Mouse (Mus musculus) thymus, adult 2 months (tissue): ENCODE data around the gene Lman1l. TPM values are rescaled to one million over a fixed set of nuclear protein-coding genes. Genes with fewer than 3 reads are reported as not detected.

ENCODE experiments used
- DNase-seq: peaks from one replicate; pipeline ENCODE4 v3.0.0; 2021
- H3K27ac ChIP-seq: fragments of 200-500 bp; 2 replicates; pipeline ENCODE4 v1.5.1; 2012; ENCODE audit warnings: low read length, control low read depth; ENCODE audit not compliant: control insufficient read depth, insufficient read depth
- H3K27me3 ChIP-seq: fragments of 200-500 bp; 2 replicates; pipeline ENCODE4 v1.6.1; 2012; ENCODE audit warnings: mild to moderate bottlenecking, low read length, moderate library complexity, mixed read lengths; ENCODE audit not compliant: control insufficient read depth, insufficient read depth
- H3K36me3 ChIP-seq: fragments of 200-500 bp; 2 replicates; pipeline ENCODE4 v1.6.1; 2012; ENCODE audit warnings: mild to moderate bottlenecking, low read length, moderate library complexity; ENCODE audit not compliant: control insufficient read depth, insufficient read depth
- H3K4me1 ChIP-seq: fragments of 200-500 bp; replicated peaks from 2 replicates; pipeline ENCODE4 v1.6.1; 2012; ENCODE audit warnings: low read length; ENCODE audit not compliant: control insufficient read depth, insufficient read depth
- H3K4me3 ChIP-seq: fragments of 200-500 bp; 2 replicates; pipeline ENCODE4 v1.5.1; 2012; ENCODE audit warnings: mild to moderate bottlenecking, low read length, control low read depth, moderate library complexity; ENCODE audit not compliant: control insufficient read depth, insufficient read depth
- CTCF ChIP-seq: fragments of 200-500 bp; IDR thresholded peaks from 2 replicates; pipeline ENCODE4 v1.5.1; 2012; ENCODE audit warnings: mild to moderate bottlenecking, control low read depth, low read length, moderate library complexity, borderline replicate concordance; ENCODE audit not compliant: control insufficient read depth, poor library complexity, insufficient read depth; ENCODE audit errors: extremely low read depth
- POLR2A ChIP-seq: fragments of 200-500 bp; IDR thresholded peaks from 2 replicates; pipeline ENCODE4 v1.6.1; 2012; ENCODE audit warnings: mild to moderate bottlenecking, low read length, control low read depth, moderate library complexity; ENCODE audit not compliant: control insufficient read depth, poor library complexity, insufficient read depth; ENCODE audit errors: extremely low read depth
- WGBS: fragments of 180-500 bp; shearing (Covaris S2); methylation state at CpG from one replicate; pipeline ENCODE4 v1.1.7; 2018; 5-methylcytosine and 5-hydroxymethylcytosine counted together
- polyA plus RNA-seq: library from polyadenylated mRNA; depleted of rRNA; stranded (reverse); fragments of >200 nt; gene quantifications from 2 replicates; pipeline ENCODE4 v1.2.3, GENCODE M21; 2012

The Lman1l gene
- polyA plus RNA-seq, 1 experiment = 0.20 TPM

DNA sequence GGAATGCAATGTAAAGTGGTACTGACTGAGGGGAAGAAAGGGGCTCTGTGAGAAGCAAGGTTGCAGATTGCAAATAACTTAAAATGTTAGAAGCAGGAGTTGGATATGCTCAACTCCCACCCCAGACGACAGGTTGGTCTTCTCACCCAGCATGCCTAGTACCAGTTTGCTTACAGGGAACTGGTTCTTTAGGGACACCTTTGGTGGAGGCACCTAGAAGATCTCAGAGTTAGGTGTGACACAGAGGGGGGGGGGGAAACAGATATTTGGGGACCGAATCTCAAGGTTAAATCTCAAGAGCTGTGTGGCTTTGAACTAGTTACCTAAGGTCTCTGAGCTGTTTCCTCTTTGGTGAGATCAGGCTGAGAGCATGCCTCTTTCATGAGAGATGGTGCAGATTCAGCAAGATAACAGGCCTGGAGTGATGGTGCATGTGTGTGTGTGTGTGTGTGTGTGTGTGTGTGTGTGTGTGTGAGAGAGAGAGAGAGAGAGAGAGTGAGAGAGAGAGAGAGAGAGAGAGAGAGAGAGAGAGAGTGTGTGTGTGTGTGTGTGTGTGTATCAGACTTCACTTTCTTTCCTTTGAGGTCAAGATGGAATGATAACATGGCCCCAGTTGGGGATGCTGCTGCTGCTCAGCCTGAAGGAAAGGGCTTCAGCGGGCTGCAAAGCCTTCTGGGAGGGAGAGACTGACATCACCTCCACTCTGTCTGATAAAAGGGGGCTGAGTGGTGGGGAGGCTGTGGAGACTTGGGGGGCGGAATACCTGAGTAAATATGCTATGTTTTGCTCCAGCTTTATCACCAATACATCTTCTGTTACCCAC is 26.9 kb upstream of the Lman1l start:
- H3K27ac ChIP-seq = peak overlapping the region; percentile 84
- TF ChIP-seq CTCF = no peak
- no peak for TF ChIP-seq POLR2A
- WGBS = 4% methylated on average over 4 of the region's 4 CpGs
- peak; percentile 63 for DNase-seq
- H3K4me1 ChIP-seq = peaks cover 65% of the 10 kb centered on the region
- no peaks in the 10 kb centered on the region for H3K27me3 ChIP-seq
- no peak overlapping the region for H3K4me3 ChIP-seq
- no peaks in the 10 kb centered on the region for H3K36me3 ChIP-seq

DNA sequence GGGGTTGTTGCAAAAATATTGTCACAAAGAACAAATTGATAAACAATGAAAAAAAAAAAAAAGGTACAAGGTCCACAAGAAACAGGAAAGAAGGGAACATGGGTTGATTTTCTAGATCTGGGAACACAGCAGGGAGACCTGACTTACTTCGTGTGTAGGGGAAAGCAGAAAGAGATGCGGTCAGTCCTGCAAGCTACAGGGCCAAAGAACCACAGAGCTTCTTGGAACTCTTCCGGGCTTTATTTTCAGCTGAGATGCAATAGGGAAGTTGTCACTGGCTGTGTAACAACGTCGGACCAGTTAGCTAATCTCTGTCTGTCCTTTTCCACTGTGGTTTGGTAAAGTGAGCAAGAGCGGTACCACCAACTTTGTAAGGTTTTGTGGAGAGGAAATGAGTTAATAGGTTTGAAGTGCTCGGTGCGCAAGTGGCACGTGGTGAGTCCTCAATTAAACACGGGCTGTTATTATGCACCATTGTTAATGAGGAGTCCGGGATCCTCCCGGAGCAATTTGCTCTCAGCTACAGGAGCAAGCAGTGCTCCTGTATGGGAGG is 26.1 kb upstream of the Lman1l start:
- Histone ChIP-seq H3K27ac (peak overlapping the region; percentile 84), H3K36me3 (no peaks in the 10 kb centered on the region; the same call in 1 of the 2 replicates), H3K27me3 (no peaks in the 10 kb centered on the region), H3K4me3 (no peak overlapping the region), H3K4me1 (peaks cover 65% of the 10 kb centered on the region)
- TF ChIP-seq CTCF (no peak), POLR2A (no peak)
- WGBS = 7% methylated on average over 12 of the region's 12 CpGs
- DNase-seq = peak; percentile 28

DNA sequence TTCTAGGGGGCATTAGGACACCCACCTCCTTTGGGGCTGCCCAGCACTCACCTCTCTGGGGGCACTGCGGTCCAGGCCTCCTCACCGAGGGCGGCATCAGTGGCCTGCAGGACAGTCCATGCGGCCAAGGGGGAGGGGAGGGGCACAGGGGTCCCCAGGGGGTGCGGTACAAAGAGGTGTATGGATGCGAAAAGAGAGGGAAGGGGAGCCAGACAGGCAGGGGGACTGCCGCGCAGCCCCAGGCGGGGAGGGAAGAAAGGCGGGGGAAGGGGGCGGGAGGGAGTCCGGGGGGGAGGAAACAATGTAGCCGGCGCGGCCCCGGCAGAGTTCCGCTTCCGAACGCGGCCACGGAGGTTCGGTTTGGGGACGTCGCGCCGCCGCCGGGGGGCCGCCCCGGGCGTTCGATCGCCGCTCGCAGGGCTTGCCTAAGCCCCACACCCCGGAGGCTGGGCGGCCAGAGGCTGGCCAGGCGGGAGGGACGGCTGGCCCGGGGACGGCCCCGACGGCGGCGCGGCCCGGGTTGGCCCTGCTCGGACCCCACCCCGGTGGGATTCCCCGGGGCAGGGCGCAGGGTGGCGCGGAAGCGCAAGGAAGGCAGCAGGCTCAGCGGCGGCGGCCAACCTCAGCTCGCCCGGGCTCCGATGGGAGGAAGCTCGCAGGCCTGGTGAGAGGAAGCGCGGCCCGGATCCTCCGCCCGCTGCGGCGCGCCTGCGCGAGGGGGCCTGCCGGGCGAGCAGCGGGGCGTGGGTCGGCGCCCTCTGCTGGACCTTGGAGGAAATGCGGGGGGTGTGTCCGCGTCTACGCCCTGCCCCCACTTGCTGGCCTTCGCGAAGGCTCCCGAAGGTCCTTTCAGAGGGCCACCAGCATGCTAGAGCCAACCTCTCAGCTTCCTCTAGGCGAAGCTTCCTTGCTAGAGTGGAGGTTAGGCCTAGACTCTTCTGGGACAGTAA is 24.6 kb upstream of the Lman1l start:
- TF ChIP-seq POLR2A (peak; percentile 90), CTCF (peak; percentile 98)
- no peaks in the 10 kb centered on the region for H3K27me3 ChIP-seq
- H3K4me3 ChIP-seq = peak overlapping the region; percentile 75
- 1% methylated on average over 83 of the region's 85 CpGs for WGBS
- no peaks in the 10 kb centered on the region; the same call in 1 of the 2 replicates for H3K36me3 ChIP-seq
- peak; percentile 92 for DNase-seq
- peaks cover 64% of the 10 kb centered on the region for H3K4me1 ChIP-seq
- H3K27ac ChIP-seq = peak overlapping the region; percentile 87

DNA sequence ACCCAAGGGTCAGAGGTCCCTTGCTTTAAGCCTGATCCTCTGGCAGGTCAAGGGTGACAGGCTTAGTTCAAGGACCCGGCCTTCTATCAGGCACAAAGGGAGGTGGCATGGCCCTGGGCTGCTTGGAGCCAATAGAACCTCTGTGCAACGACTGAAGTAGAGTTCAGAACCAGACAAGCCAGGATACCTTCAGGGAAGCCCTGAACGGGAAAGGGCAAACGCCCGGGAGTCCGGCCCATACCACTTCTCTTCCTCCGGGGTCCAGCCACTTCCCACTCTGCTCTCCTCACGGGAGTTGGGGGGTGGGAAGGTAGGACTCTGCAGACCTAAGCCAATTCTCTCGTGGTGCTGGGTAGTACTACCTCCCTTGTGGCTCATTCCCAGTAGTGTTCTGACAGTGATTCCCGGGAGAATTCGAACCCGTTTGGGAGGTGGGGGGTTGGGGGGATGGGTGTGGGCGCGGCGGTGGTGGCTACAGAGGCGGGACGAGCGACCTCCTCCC is 23.9 kb upstream of the Lman1l start:
- DNase-seq = no peak
- Histone ChIP-seq H3K4me1 (peaks cover 68% of the 10 kb centered on the region), H3K27ac (peak overlapping the region; percentile 87), H3K27me3 (no peaks in the 10 kb centered on the region), H3K4me3 (peak overlapping the region; percentile 75), H3K36me3 (no peaks in the 10 kb centered on the region; the same call in 1 of the 2 replicates)
- WGBS = 0% methylated on average over 18 of the region's 18 CpGs
- TF ChIP-seq CTCF (no peak), POLR2A (no peak)

DNA sequence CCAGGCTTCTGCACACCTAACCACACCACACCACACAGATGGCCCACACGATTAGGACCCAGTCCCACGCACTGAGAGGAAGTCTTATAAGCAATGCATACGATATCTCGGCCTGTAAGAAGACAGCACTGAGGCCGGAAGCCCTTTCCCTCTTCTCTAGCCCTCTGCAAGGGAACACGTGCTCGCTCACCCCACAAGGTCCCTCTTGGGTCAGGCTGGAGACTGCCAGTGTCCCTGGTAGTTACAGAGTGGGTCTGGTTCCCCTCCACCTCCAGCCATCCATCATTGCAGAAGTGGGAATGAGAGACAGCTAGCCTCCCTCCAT is 23.2 kb upstream of the Lman1l start:
- H3K27me3 ChIP-seq = no peaks in the 10 kb centered on the region
- peaks cover 73% of the 10 kb centered on the region for H3K4me1 ChIP-seq
- DNase-seq = peak; percentile 70
- peak overlapping the region; percentile 56 for H3K4me3 ChIP-seq
- no peaks in the 10 kb centered on the region; the same call in 1 of the 2 replicates for H3K36me3 ChIP-seq
- 3% methylated on average over 7 of the region's 7 CpGs for WGBS
- TF ChIP-seq CTCF (no peak), POLR2A (no peak)
- peak overlapping the region; percentile 87 for H3K27ac ChIP-seq
